Mouse (Mus musculus) erythroblast, embryonic 14.5 days (primary cell): ENCODE results near the gene Ube2q2.

Source experiments
- GATA1 ChIP-seq: IDR thresholded peaks from 2 replicates; pipeline ENCODE4 v1.6.1; 2012; ENCODE audit warnings: low read length, inconsistent platforms, mixed read lengths
- TAL1 ChIP-seq: IDR thresholded peaks from 3 replicates; pipeline ENCODE4 v1.6.1; 2012; ENCODE audit warnings: low read length, inconsistent platforms, mixed read lengths

GRCm38 (mm10) chr9:55149499-55150278, 1.0 kb downstream of the Ube2q2 start:
- TF ChIP-seq GATA1 (no peak), TAL1 (no peak)
